Mouse (Mus musculus) ES-Bruce4 (cell line): ENCODE results near the gene St7l. TPM values are rescaled to one million over a fixed set of nuclear protein-coding genes. Genes with fewer than 3 reads are reported as not detected.

Source experiments
- H3K27ac ChIP-seq: 2 replicates; pipeline ENCODE4 v1.5.1; 2012; ENCODE audit warnings: low read length, inconsistent platforms; ENCODE audit not compliant: insufficient read depth
- H3K27me3 ChIP-seq: 2 replicates; pipeline ENCODE4 v1.6.1; 2012; ENCODE audit warnings: mild to moderate bottlenecking, low read length, inconsistent platforms; ENCODE audit not compliant: control insufficient read depth, poor library complexity, insufficient read depth, severe bottlenecking
- H3K36me3 ChIP-seq: 2 replicates; pipeline ENCODE4 v1.6.1; 2012; ENCODE audit warnings: inconsistent platforms, mild to moderate bottlenecking, low read length, moderate library complexity; ENCODE audit not compliant: control insufficient read depth, poor library complexity, insufficient read depth, severe bottlenecking
- H3K4me1 ChIP-seq: one replicate; pipeline ENCODE4 v1.8.1; 2011; ENCODE audit warnings: low read length; ENCODE audit not compliant: control insufficient read depth, insufficient read depth
- H3K4me3 ChIP-seq: 2 replicates; pipeline ENCODE4 v1.5.1; 2011; ENCODE audit warnings: low read depth, mild to moderate bottlenecking, low read length
- H3K9ac ChIP-seq: 2 replicates; pipeline ENCODE4 v1.6.1; 2012; ENCODE audit warnings: low read depth, mild to moderate bottlenecking, inconsistent platforms; ENCODE audit not compliant: poor library complexity, severe bottlenecking
- H3K9me3 ChIP-seq: replicated peaks from 2 replicates; pipeline ENCODE4 v1.6.1; 2012; ENCODE audit warnings: mild to moderate bottlenecking, low read length, inconsistent platforms; ENCODE audit not compliant: control insufficient read depth, poor library complexity, insufficient read depth, severe bottlenecking
- CTCF ChIP-seq: IDR thresholded peaks from one replicate; pipeline ENCODE4 v1.8.1; 2011; ENCODE audit warnings: low read depth, low read length
- EP300 ChIP-seq: IDR thresholded peaks from 2 replicates; pipeline ENCODE4 v1.6.1; 2011; ENCODE audit warnings: low read depth, low read length; ENCODE audit not compliant: insufficient read depth
- POLR2A ChIP-seq: IDR thresholded peaks from one replicate; pipeline ENCODE4 v1.8.1; 2011; ENCODE audit warnings: low read length; ENCODE audit not compliant: insufficient read depth
- polyA plus RNA-seq: library from polyadenylated mRNA; stranded (reverse); fragments of >200 nt; gene quantifications from 2 replicates; pipeline ENCODE4 v1.2.4, GENCODE M21; 2011; ENCODE audit warnings: low read depth; ENCODE audit not compliant: missing spikeins, insufficient read depth, insufficient read length

The St7l gene
- polyA plus RNA-seq, 1 experiment, result 30.0 TPM

DNA sequence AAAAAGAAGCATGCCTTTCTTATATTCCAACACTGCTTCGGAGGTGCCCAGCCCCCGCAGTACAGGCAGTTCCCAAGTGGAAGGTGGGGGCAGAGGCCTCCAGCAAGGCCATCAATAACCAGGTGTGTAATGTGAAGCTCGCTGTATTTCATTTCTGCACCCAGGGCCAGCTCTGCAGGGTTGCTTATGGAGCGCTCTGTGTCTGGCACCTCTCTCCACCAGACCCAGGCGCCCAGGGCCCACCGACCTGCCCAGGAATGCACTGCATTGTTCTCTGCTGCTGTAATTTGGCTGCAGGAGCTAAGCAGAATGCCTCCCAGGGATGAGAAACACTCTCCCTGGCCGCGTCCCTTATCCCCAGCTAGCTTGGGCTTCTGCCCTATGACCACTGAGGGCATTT, 79.5 kb downstream of the St7l start:
- H3K27ac ChIP-seq, result no peak overlapping the region
- no peak overlapping the region for H3K9ac ChIP-seq
- no peak for TF ChIP-seq CTCF
- no peak for TF ChIP-seq EP300
- TF ChIP-seq POLR2A, result no peak
- no peaks in the 10 kb centered on the region for H3K9me3 ChIP-seq
- no peaks in the 10 kb centered on the region for H3K36me3 ChIP-seq
- H3K4me3 ChIP-seq, result no peak overlapping the region
- no peaks in the 10 kb centered on the region for H3K27me3 ChIP-seq
- peaks cover 2% of the 10 kb centered on the region for H3K4me1 ChIP-seq

DNA sequence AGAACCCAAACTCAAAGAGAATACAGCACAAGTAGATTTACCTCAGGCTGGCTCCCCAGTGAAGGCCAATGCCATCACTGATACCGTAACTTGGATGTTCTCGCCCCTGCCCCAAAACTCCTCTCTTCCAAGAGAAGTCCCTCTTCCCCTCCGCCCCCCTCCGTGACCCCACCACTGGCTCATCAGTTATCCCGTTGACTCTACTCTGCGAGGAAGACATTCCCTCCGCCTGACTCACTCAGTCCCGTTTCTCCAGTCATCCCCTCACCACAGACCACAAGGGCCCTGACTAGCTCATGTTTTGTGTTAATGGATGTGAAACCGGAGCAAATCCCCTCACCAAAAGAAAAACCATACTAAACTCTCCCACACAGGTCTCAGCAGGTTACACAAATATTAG, 81.1 kb downstream of the St7l start:
- H3K4me1 ChIP-seq, result peaks cover 2% of the 10 kb centered on the region
- H3K9me3 ChIP-seq, result no peaks in the 10 kb centered on the region
- no peak overlapping the region for H3K9ac ChIP-seq
- no peaks in the 10 kb centered on the region for H3K27me3 ChIP-seq
- no peaks in the 10 kb centered on the region for H3K36me3 ChIP-seq
- TF ChIP-seq EP300 (no peak), POLR2A (no peak), CTCF (no peak)
- no peak overlapping the region for H3K4me3 ChIP-seq
- no peak overlapping the region for H3K27ac ChIP-seq

DNA sequence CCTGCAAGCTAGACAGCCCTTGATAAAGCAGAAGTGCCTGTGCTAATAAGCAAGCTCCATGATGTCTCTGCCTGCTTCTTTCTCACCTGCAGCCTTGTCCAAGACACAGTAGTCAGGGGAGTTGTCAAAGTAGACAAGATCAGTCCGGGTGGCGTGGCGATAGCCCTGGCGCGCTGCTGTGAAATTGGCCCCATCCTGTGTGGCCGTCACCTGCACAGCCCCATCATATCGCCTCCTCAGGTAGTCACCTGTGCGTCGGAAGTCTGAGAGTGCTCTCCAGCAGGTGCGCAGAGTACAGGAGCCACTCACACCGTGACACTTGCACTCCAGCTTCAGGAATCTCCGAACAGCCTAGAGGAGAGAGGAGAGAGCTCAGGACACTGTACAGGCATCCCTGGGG, 87.1 kb downstream of the St7l start:
- Histone ChIP-seq H3K4me3 (no peak overlapping the region), H3K9me3 (no peaks in the 10 kb centered on the region), H3K36me3 (no peaks in the 10 kb centered on the region), H3K27me3 (no peaks in the 10 kb centered on the region), H3K9ac (no peak overlapping the region), H3K4me1 (no peaks in the 10 kb centered on the region), H3K27ac (no peak overlapping the region)
- TF ChIP-seq EP300 (no peak), POLR2A (no peak), CTCF (no peak)

DNA sequence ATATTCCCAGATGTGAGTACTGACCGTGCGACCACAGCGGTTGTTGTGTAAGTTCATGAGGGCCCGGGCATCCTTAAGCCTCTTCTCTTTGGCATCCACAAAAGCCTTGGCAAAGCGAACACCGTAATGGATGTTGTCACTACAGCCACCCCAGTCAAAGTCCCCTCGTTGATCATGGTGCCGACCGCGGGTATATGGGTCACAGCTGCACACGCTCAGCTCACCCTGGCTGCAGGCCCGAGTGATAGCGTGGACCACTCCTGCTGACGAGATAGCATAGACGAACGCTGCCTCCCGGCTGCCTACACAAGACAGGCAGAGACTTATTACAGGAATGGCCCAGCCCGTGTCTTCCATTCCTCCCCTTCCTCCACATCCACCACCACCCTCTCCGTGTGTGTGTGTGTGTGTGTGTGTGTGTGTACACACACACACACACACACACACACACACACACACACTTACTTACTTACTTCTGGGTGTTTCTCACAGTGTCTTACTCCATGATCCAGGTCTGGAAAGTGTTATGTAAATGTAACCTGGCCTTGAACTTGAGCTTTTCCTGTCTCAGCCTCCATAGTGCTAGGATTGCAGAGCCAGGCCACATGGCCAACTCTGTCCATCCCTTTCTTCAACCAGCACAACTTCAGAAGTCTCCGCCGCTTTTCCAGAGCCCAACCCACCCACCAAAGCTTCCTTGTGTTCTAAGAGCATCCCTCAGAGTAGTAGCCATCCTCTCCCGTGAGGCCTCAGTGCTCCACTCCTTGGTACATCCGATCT, 89.3 kb downstream of the St7l start:
- Histone ChIP-seq H3K27me3 (no peaks in the 10 kb centered on the region), H3K36me3 (no peaks in the 10 kb centered on the region), H3K9me3 (no peaks in the 10 kb centered on the region), H3K4me1 (no peaks in the 10 kb centered on the region), H3K9ac (no peak overlapping the region), H3K27ac (no peak overlapping the region), H3K4me3 (no peak overlapping the region)
- TF ChIP-seq EP300 (no peak), POLR2A (no peak), CTCF (no peak)

DNA sequence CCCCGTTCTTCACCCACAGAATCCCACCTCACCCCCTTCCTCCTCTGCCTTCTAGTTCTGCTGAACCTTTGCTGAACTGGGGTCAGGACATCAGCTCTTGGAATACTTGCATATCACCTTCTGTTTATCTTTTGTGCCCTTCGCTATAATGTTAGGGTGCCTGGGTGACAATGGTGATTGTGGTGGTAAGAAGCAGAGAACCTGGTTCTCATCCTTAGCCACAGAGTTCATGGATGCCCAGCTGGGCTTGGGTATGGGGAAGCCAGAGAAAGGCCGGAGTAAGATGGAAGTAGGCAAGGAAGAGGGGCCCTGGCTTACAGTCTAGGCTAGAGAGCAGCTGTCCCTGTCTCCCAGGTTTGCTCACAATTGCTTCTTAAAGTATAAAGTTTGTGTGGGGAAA, 90.3 kb downstream of the St7l start:
- Histone ChIP-seq H3K27ac (no peak overlapping the region), H3K27me3 (no peaks in the 10 kb centered on the region), H3K9ac (no peak overlapping the region), H3K4me1 (no peaks in the 10 kb centered on the region), H3K36me3 (no peaks in the 10 kb centered on the region), H3K9me3 (no peaks in the 10 kb centered on the region), H3K4me3 (no peak overlapping the region)
- TF ChIP-seq POLR2A, result no peak
- TF ChIP-seq CTCF, result no peak
- TF ChIP-seq EP300, result no peak

- Histone ChIP-seq H3K27ac (no peak overlapping the region), H3K4me1 (no peaks in the 10 kb centered on the region), H3K27me3 (no peaks in the 10 kb centered on the region), H3K9ac (no peak overlapping the region), H3K36me3 (no peaks in the 10 kb centered on the region), H3K9me3 (no peaks in the 10 kb centered on the region), H3K4me3 (no peak overlapping the region)
- TF ChIP-seq POLR2A, result no peak
- TF ChIP-seq EP300, result no peak
- no peak for TF ChIP-seq CTCF
Observed at GRCm38 (mm10) chr3:104954551-104954950, 90.7 kb downstream of the St7l start.
